Mouse (Mus musculus): ENCODE measurements at regions not wholly inside any gene's neighbourhood (a gene's known extent, or its start where the extent isn't known, plus 50 kb on each side); places are given as distances from the start of the nearest gene placed in this dataset.

GRCm38 (mm10) chr14:31891500-31892185, 61.2 kb upstream of the Ankrd28 start:
- peak; percentile 68 to 72 for DNase-seq (ENCODE audit: low spot score in 2 of 2)

DNA sequence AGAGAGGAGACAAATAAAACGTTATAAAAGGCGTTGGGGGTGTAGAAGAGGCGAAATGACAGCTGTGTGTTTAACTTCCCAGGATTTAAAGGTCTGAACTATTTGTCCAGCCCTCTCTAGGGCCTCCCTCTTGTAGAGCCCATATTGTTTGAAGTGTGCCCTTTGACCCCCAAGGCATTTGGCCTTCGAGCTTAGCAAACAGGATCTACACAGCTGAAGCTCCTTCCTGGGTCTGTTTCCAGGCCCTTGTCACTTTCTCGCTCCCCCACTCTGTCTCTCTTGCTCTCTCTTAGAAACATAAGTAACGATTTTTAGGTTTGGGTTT, 61.7 kb upstream of the Ankrd28 start:
- DNase-seq (ENCODE audit: low spot score in 2 of 2), result no peak

- DNase-seq (ENCODE audit: low spot score in 2 of 2), result no peak
These were observed 66.0 kb upstream of the Ankrd28 start for GRCm38 (mm10) chr14:31896500-31896899.

GRCm38 (mm10) chr14:31899504-31899903, 69.1 kb upstream of the Ankrd28 start:
- no peak for DNase-seq (ENCODE audit: low spot score in 2 of 2)

DNA sequence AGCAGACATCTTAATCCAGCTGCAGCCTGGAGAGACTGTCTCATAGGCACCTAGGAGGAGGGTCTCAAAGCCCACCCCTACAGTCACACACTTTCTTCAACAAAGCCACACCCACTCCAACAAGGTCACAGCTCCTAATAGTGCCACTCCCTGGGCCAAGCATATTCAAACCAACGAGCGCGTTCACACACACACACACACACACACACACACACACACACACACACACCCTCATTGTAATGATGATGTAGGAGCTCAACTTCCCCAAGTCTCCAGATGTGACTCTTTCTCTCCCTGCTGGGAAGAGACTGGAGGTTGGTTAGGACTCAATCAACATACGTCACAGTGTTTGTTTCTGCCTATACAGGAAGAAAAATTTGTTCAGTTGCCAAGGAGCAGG, 69.5 kb upstream of the Ankrd28 start:
- no peak for DNase-seq (ENCODE audit: low spot score in 2 of 2)

DNA sequence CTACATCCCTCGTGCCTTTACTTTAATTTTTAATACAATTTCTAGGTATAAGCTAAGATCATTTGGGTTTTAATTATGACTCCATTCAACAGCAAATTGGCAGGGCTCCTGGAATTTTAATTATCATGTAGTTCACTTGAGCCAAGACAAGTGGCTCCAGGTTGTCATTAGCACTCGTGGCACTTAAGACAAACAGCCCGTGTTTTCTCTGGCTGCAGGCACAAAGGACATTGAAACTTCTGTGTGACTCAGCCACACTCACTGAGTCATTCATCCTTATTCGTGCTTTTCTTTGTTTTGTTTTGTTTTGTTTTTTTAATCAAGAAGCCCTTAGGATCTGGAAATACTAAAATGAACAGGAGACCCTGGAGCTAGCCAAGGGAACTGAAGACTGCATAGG, 71.5 kb upstream of the Ankrd28 start:
- DNase-seq (ENCODE audit: low spot score in 2 of 2), result no peak

GRCm38 (mm10) chr14:31903664-31904063, 73.2 kb upstream of the Ankrd28 start:
- no peak for DNase-seq (ENCODE audit: low spot score in 2 of 2)

- no peak for DNase-seq (ENCODE audit: low spot score in 2 of 2)
These were observed 78.1 kb upstream of the Ankrd28 start for GRCm38 (mm10) chr14:31908591-31908990.

DNA sequence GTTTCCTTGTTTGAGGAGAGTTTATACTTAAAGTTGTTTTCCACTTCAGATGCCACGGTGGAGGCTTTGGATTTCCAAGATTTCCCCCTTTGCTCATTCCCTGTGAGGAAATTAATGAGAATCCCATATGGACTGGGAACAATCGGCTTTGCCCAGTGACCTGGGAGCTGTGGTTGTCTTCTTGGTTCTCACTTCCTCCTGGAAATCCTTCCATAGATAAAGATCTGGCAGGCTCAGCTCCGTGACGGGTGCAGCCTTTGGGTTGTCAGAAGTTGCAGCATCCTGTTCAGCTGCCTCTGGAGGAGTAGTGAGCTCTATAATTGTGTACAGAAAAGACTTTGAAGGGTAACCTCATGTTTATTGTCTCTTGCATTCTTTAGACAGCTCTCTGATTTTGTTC, 78.8 kb upstream of the Ankrd28 start:
- DNase-seq (ENCODE audit: low spot score in 2 of 2), result no peak

- no peak for DNase-seq (ENCODE audit: low spot score in 2 of 2)
These were observed 80.4 kb upstream of the Ankrd28 start for GRCm38 (mm10) chr14:31910809-31911208.

GRCm38 (mm10) chr14:31918461-31918860, 88.0 kb upstream of the Ankrd28 start:
- no peak for DNase-seq (ENCODE audit: low spot score in 2 of 2)

GRCm38 (mm10) chr14:31918921-31919320, 88.5 kb upstream of the Ankrd28 start:
- DNase-seq (ENCODE audit: low spot score in 2 of 2), result no peak

GRCm38 (mm10) chr14:31929161-31929707, 98.8 kb upstream of the Ankrd28 start:
- no peak for DNase-seq (ENCODE audit: low spot score in 2 of 2)

GRCm38 (mm10) chr14:31930367-31930766, 98.4 kb upstream of the Galnt15 start:
- DNase-seq (ENCODE audit: low spot score in 2 of 2), result no peak

- DNase-seq (ENCODE audit: low spot score in 2 of 2), result no peak
These were observed 96.8 kb upstream of the Galnt15 start for GRCm38 (mm10) chr14:31931971-31932370.

DNA sequence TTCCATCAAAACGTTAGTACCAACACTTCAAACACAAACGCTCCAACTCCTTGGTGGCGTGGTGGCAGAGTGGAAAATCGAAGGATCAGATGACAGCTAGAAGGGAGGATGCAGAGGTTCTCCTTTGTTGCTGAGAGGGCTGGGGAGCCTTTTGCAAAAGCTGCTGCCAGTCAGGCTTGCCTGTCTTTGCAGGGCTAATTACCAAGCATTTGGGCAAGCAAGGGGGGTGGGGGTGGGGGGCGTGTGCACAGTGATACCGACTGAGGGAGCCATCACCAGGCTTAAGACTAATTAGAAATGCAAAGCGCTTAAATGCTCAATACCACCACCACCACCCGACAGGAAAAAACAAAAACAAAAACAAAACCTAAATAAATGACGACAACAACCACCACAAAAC, 95.3 kb upstream of the Galnt15 start:
- no peak for DNase-seq (ENCODE audit: low spot score in 2 of 2)

- peak; percentile 64 to 75 for DNase-seq (ENCODE audit: low spot score in 2 of 2)
These were observed 94.9 kb upstream of the Galnt15 start for GRCm38 (mm10) chr14:31933841-31934271.

DNA sequence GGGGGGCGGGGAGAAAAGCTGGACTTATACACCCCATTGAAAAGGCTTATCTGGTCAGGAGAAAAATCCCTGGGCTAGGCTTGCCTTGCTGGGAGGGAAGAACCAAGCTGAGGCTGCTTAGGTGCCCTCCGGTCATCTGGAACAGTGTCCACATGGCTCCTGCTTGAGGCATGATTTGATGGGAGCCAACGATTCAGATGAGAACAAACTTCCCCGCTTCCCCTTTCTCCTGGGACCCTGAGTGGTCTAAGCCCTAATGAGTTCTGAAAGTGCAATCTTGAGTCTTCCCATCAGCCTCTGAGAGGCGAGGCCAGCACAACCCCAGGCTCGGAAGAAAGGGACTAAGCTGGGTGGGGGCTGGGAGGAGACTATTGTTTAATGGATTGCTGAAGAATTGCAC, 94.5 kb upstream of the Galnt15 start:
- no peak for DNase-seq (ENCODE audit: low spot score in 2 of 2)

DNA sequence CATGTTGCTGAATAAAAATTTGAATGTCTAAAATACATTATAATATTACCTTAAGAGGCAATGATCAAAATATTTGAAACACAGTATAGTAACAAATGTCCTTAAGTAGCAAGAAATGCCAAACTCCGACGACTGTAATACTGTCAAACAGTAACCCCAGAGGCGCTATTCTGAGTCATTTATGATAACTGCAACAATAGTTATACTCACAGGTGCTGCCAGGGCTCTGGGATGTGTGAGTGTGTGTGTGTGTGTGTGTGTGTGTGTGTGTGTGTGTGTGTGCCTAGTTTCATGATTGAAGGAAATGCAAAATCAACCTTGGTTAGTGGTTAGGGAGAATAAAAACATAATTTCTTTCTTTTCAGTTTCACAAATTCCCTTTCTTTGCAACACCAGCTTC, 94.0 kb upstream of the Galnt15 start:
- no peak for DNase-seq (ENCODE audit: low spot score in 2 of 2)

- DNase-seq (ENCODE audit: low spot score in 2 of 2), result no peak
These were observed 93.4 kb upstream of the Galnt15 start for GRCm38 (mm10) chr14:31935411-31935810.

GRCm38 (mm10) chr14:31936581-31936980, 92.2 kb upstream of the Galnt15 start:
- no peak for DNase-seq (ENCODE audit: low spot score in 2 of 2)

- no peak for DNase-seq (ENCODE audit: low spot score in 2 of 2)
These were observed 87.9 kb upstream of the Galnt15 start for GRCm38 (mm10) chr14:31940900-31941299.

GRCm38 (mm10) chr14:31942266-31942960, 86.4 kb upstream of the Galnt15 start:
- DNase-seq (ENCODE audit: low spot score in 2 of 2), result peak in 1 of 2 experiments; percentile 23
